ENCODE assay signal across 9 mouse cellular contexts in the genomic region with DNA sequence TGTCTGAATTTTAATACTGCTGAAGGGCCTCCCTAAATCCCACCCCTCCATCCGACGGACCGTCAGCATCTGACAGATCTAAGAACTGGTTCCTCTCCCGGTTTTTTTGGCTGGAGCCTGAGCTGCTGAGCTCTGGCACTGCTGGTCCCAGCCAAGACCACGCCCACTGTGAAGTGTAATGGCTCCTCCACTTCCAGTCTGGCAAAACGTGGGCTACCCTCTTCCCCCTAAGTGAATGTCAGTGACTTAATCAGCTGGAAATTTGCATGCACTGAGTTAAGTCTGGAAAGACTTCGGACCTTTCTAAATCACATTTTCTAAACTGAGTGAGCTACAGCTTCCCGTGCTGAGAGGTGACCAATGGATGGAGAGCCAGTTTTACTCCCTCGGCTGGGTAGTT. TPM values are rescaled to one million over a fixed set of nuclear protein-coding genes. Genes with fewer than 3 reads are reported as not detected.
A peak's percentile ranks its signal among the peaks of the same experiment; 100 is the strongest.
DNase-seq lines count a peak whose midpoint lies in the region; ATAC-seq lines count a peak whose summit lies in the region.
"Had no signal": no experiment of that assay in that cellular context is flagged by ENCODE, and none has a peak within 500 bp of the region (broad histone marks: within the 10 kb centered on the region; RNA-seq: fewer than 3 reads in every experiment).

No protein-coding gene starts in this region.

- no peaks in the 10 kb centered on the region for H3K36me3 ChIP-seq in forebrain, embryonic 15.5 days
- H3K36me3 ChIP-seq in intestine, embryonic 16.5 days (ENCODE audit: control insufficient read depth, insufficient read depth, low read length), result no peaks in the 10 kb centered on the region
- H3K36me3 ChIP-seq in neural tube, embryonic 11.5 days (ENCODE audit: control insufficient read depth, insufficient read depth, low read length), result no peaks in the 10 kb centered on the region
- H3K36me3 ChIP-seq: neural tube, embryonic 12.5 days had no signal

- no peak overlapping the region for H3K9ac ChIP-seq in forebrain, embryonic 15.5 days (replicated peaks)
- no peak overlapping the region for H3K9ac ChIP-seq in intestine, embryonic 16.5 days (ENCODE audit: low read depth, low read length)
- H3K9ac ChIP-seq in neural tube, embryonic 11.5 days (ENCODE audit: low read length), result no peak overlapping the region
- H3K9ac ChIP-seq: neural tube, embryonic 12.5 days had no signal

- no peaks in the 10 kb centered on the region for H3K27me3 ChIP-seq in forebrain, embryonic 15.5 days
- H3K27me3 ChIP-seq in intestine, embryonic 16.5 days (replicated peaks; ENCODE audit: control insufficient read depth, insufficient read depth, low read length), result no peaks in the 10 kb centered on the region
- H3K27me3 ChIP-seq in neural tube, embryonic 11.5 days (ENCODE audit: control insufficient read depth, insufficient read depth, low read length), result no peaks in the 10 kb centered on the region
- H3K27me3 ChIP-seq: neural tube, embryonic 12.5 days had no signal

- H3K4me1 ChIP-seq in forebrain, embryonic 15.5 days, result peaks cover 66% of the 10 kb centered on the region
- H3K4me1 ChIP-seq in intestine, embryonic 16.5 days (ENCODE audit: control insufficient read depth, insufficient read depth, low read length), result peaks cover 74% of the 10 kb centered on the region
- H3K4me1 ChIP-seq in neural tube, embryonic 11.5 days (ENCODE audit: control insufficient read depth, insufficient read depth, low read length), result peaks cover 52% of the 10 kb centered on the region

- 6% methylated on average over 9 of the region's 9 CpGs for WGBS in forebrain, embryonic 15.5 days
- WGBS in intestine, embryonic 16.5 days, result 24% methylated on average over 9 of the region's 9 CpGs
- WGBS in neural tube, embryonic 11.5 days, result 8% methylated on average over 9 of the region's 9 CpGs

- ATAC-seq in forebrain, embryonic 15.5 days (replicated peaks), result peak; percentile 70
- ATAC-seq in intestine, embryonic 16.5 days, result peak; percentile 19; the same call in 1 of the 2 replicates
- ATAC-seq in neural tube, embryonic 11.5 days (ENCODE audit: insufficient read depth, low FRiP score, low TSS enrichment), result no peak
- ATAC-seq in activated CD4-positive, CD25-positive, alpha-beta regulatory T cell, adult 4 months, result no peak

- H3K4me3 ChIP-seq in forebrain, embryonic 15.5 days, result no peak overlapping the region
- no peak overlapping the region for H3K4me3 ChIP-seq in intestine, embryonic 16.5 days (ENCODE audit: low read length)
- H3K4me3 ChIP-seq in neural tube, embryonic 11.5 days (ENCODE audit: low read depth, low read length), result no peak overlapping the region
- H3K4me3 ChIP-seq: neural tube, embryonic 12.5 days had no signal

- no peaks in the 10 kb centered on the region for H3K9me3 ChIP-seq in forebrain, embryonic 15.5 days
- no peaks in the 10 kb centered on the region for H3K9me3 ChIP-seq in intestine, embryonic 16.5 days (ENCODE audit: control insufficient read depth, low read length)
- no peaks in the 10 kb centered on the region for H3K9me3 ChIP-seq in neural tube, embryonic 11.5 days (ENCODE audit: control insufficient read depth, low read length)
- H3K9me3 ChIP-seq: neural tube, embryonic 12.5 days had no signal

- peak overlapping the region; percentile 1; the same call in 1 of the 2 replicates for H3K27ac ChIP-seq in forebrain, embryonic 15.5 days (replicated peaks)
- H3K27ac ChIP-seq in intestine, embryonic 16.5 days (ENCODE audit: low read length), result peak overlapping the region; percentile 27; the same call in 1 of the 2 replicates
- peak overlapping the region; percentile 51; the same call in 1 of the 2 replicates for H3K27ac ChIP-seq in neural tube, embryonic 11.5 days (ENCODE audit: low read depth, low read length)

- no peak overlapping the region for H3K4me2 ChIP-seq in forebrain, embryonic 15.5 days (replicated peaks)
- H3K4me2 ChIP-seq in intestine, embryonic 16.5 days (ENCODE audit: low read depth, low read length), result no peak overlapping the region
- H3K4me2 ChIP-seq in neural tube, embryonic 11.5 days (ENCODE audit: low read depth), result no peak overlapping the region

- peak; percentile 21 for DNase-seq in kidney, adult 11 months
- DNase-seq in kidney, adult 18-20 months, result no peak
- DNase-seq in ZHBTc4 (ENCODE audit: low read depth, low spot score), result peak; percentile 81
- no peak for DNase-seq in neural tube, embryonic 11.5 days (ENCODE audit: low spot score)
- no peak for DNase-seq in thymus, postnatal 0 days (ENCODE audit: low spot score)

RNA-seq across cellular contexts. Expression of a gene that starts 52.5 kb away (rescaled TPM):
- polyA plus RNA-seq in forebrain, embryonic 15.5 days (2015; fragmentation: Nextera tagmentation; extraction: Ambion mirVana), result 3.3 and 3.8 TPM in 2 replicates
- polyA plus RNA-seq in intestine, embryonic 16.5 days (2015; fragmentation: Nextera tagmentation; extraction: Ambion mirVana), result 12.5 and 13.5 TPM in 2 replicates
- 8.1 and 8.7 TPM in 2 replicates for polyA plus RNA-seq in neural tube, embryonic 11.5 days (2014; fragmentation: Nextera tagmentation; extraction: Ambion mirVana)
- polyA plus RNA-seq in activated CD4-positive, CD25-positive, alpha-beta regulatory T cell, adult 4 months (2017; shearing (Covaris generic)), result not detected
- 0.61 and 0.80 TPM in 2 replicates for polyA plus RNA-seq in thymus, postnatal 0 days (2015; fragmentation: Nextera tagmentation; extraction: Ambion mirVana)

Comparison
In these comparisons a context has a peak if more than half of its experiments do, and no peak if none do; other contexts are left out.
1. DNase-seq: peak in kidney, adult 11 months (single experiment) and ZHBTc4 (single experiment); none in kidney, adult 18-20 months (single experiment), neural tube, embryonic 11.5 days (single experiment) and thymus, postnatal 0 days (single experiment).
2. ATAC-seq: peak in forebrain, embryonic 15.5 days (single experiment) and intestine, embryonic 16.5 days (single experiment); none in neural tube, embryonic 11.5 days (single experiment) and activated CD4-positive, CD25-positive, alpha-beta regulatory T cell, adult 4 months (single experiment).
3. H3K27ac ChIP-seq: peak in every context shown above with its lines; median percentile 51 in neural tube, embryonic 11.5 days; 27 in intestine, embryonic 16.5 days; 1 in forebrain, embryonic 15.5 days.